Mouse (Mus musculus): Measurements from ENCODE around the gene Itgb1bp2. TPM values are rescaled to one million over a fixed set of nuclear protein-coding genes. Genes with fewer than 3 reads are reported as not detected.

Gene Itgb1bp2
- polyA plus RNA-seq, 1 experiment from 2014 or later = 6.0 TPM

Other genes with a start within 250 kb of the Itgb1bp2 start
- gene Snx12, start 226.5 kb upstream of the Itgb1bp2 start, polyA plus RNA-seq (2014; fragmentation: Nextera tagmentation; extraction: Ambion mirVana) = 56.4 and 61.1 TPM in 2 replicates
- gene Foxo4, start 194.6 kb upstream of the Itgb1bp2 start, polyA plus RNA-seq (2014; fragmentation: Nextera tagmentation; extraction: Ambion mirVana) = 2.7 and 2.9 TPM in 2 replicates
- not detected in 2 replicates for gene Gm614, start 185.1 kb upstream of the Itgb1bp2 start, polyA plus RNA-seq (2014; fragmentation: Nextera tagmentation; extraction: Ambion mirVana)
- 4.2 and 4.4 TPM in 2 replicates for gene Il2rg, start 180.8 kb upstream of the Itgb1bp2 start, polyA plus RNA-seq (2014; fragmentation: Nextera tagmentation; extraction: Ambion mirVana)
- not detected in 2 replicates for gene Gm20489, start 180.1 kb upstream of the Itgb1bp2 start, polyA plus RNA-seq (2014; fragmentation: Nextera tagmentation; extraction: Ambion mirVana)
- gene Med12, start 175.1 kb upstream of the Itgb1bp2 start, polyA plus RNA-seq (2014; fragmentation: Nextera tagmentation; extraction: Ambion mirVana) = 37.1 and 41.2 TPM in 2 replicates
- 24.0 and 25.1 TPM in 2 replicates for gene Nlgn3, start 149.9 kb upstream of the Itgb1bp2 start, polyA plus RNA-seq (2014; fragmentation: Nextera tagmentation; extraction: Ambion mirVana)
- gene Gjb1, start 72.7 kb upstream of the Itgb1bp2 start, polyA plus RNA-seq (2014; fragmentation: Nextera tagmentation; extraction: Ambion mirVana) = not detected in 2 replicates
- 25.7 and 27.6 TPM in 2 replicates for gene Zmym3, start 28.2 kb upstream of the Itgb1bp2 start, polyA plus RNA-seq (2014; fragmentation: Nextera tagmentation; extraction: Ambion mirVana)
- 628 and 659 TPM in 2 replicates for gene Nono, start 19.8 kb upstream of the Itgb1bp2 start, polyA plus RNA-seq (2014; fragmentation: Nextera tagmentation; extraction: Ambion mirVana)
- 22.3 and 24.4 TPM in 2 replicates for gene Taf1, start 83.6 kb downstream of the Itgb1bp2 start, polyA plus RNA-seq (2014; fragmentation: Nextera tagmentation; extraction: Ambion mirVana)
- gene Ogt, start 191.0 kb downstream of the Itgb1bp2 start, polyA plus RNA-seq (2014; fragmentation: Nextera tagmentation; extraction: Ambion mirVana) = 232 and 246 TPM in 2 replicates